Comparison of ENCODE assay signal across 24 mouse cellular contexts in the genomic region with DNA sequence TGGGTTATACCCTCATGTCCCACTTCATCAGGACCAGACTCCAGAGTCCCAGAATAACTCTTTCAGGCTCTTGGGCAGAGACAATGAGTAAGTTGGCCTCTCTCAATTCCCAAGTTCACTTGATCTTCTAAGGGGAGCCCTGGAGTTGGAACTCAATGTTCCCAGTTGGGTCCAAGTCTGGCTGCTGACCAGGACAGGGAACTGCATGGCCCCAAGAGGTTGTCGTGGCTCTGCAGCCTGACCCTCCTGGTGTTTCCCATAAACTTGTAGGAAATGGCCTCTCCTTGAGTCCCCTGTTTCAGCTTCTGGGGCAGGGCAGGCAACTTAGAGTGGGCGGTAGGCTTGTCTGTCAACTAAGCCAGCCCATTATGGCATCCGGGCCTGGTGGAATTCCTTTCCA.
A peak's percentile ranks its signal among the peaks of the same experiment; 100 is the strongest.
DNase-seq lines count a peak whose midpoint lies in the region; ATAC-seq and TF ChIP-seq lines count a peak whose summit lies in the region.
"Had no signal": no experiment of that assay in that cellular context is flagged by ENCODE, and none has a peak within 500 bp of the region (broad histone marks: within the 10 kb centered on the region; RNA-seq: fewer than 3 reads in every experiment).

No protein-coding gene starts in this region.

- H3K9me3 ChIP-seq in neural tube, embryonic 13.5 days, result no peaks in the 10 kb centered on the region
- no peaks in the 10 kb centered on the region for H3K9me3 ChIP-seq in neural tube, embryonic 15.5 days (replicated peaks)
- no peaks in the 10 kb centered on the region for H3K9me3 ChIP-seq in limb, embryonic 10.5 days (replicated peaks)
- no peaks in the 10 kb centered on the region for H3K9me3 ChIP-seq in forebrain, embryonic 12.5 days
- no peaks in the 10 kb centered on the region for H3K9me3 ChIP-seq in hindbrain, embryonic 12.5 days (replicated peaks)
- H3K9me3 ChIP-seq: embryonic facial prominence, embryonic 13.5 days; embryonic facial prominence, embryonic 15.5 days; forebrain, embryonic 10.5 days; forebrain, embryonic 13.5 days; forebrain, embryonic 15.5 days had no signal

- 85% methylated on average over 3 of the region's 3 CpGs for WGBS in neural tube, embryonic 13.5 days
- 96% methylated on average over 3 of the region's 3 CpGs for WGBS in neural tube, embryonic 15.5 days
- 89% methylated on average over 3 of the region's 3 CpGs for WGBS in limb, embryonic 10.5 days
- 88% methylated on average over 3 of the region's 3 CpGs for WGBS in forebrain, embryonic 12.5 days
- 81% methylated on average over 3 of the region's 3 CpGs for WGBS in hindbrain, embryonic 12.5 days

- TF ChIP-seq CTCF in gastrocnemius, adult 2 months (IDR thresholded peaks at IDR 0.05), result no peak

- no peak overlapping the region for H3K4me2 ChIP-seq in neural tube, embryonic 13.5 days
- no peak overlapping the region for H3K4me2 ChIP-seq in neural tube, embryonic 15.5 days
- no peak overlapping the region for H3K4me2 ChIP-seq in forebrain, embryonic 12.5 days
- H3K4me2 ChIP-seq in hindbrain, embryonic 12.5 days (replicated peaks), result no peak overlapping the region
- H3K4me2 ChIP-seq: embryonic facial prominence, embryonic 13.5 days; embryonic facial prominence, embryonic 15.5 days; forebrain, embryonic 13.5 days; forebrain, embryonic 15.5 days had no signal

- no peak overlapping the region for H3K4me3 ChIP-seq in gastrocnemius, adult 2 months
- H3K4me3 ChIP-seq in neural tube, embryonic 13.5 days, result no peak overlapping the region
- H3K4me3 ChIP-seq in neural tube, embryonic 15.5 days (replicated peaks), result no peak overlapping the region
- no peak overlapping the region for H3K4me3 ChIP-seq in limb, embryonic 10.5 days
- H3K4me3 ChIP-seq in forebrain, embryonic 12.5 days (replicated peaks), result no peak overlapping the region
- no peak overlapping the region for H3K4me3 ChIP-seq in hindbrain, embryonic 12.5 days
- H3K4me3 ChIP-seq: embryonic facial prominence, embryonic 13.5 days; embryonic facial prominence, embryonic 15.5 days; erythroblast, embryonic 14.5 days; forebrain, embryonic 10.5 days; forebrain, embryonic 13.5 days; forebrain, embryonic 15.5 days had no signal

- peaks cover 22% of the 10 kb centered on the region for H3K4me1 ChIP-seq in neural tube, embryonic 13.5 days (replicated peaks)
- H3K4me1 ChIP-seq in neural tube, embryonic 15.5 days, result peaks cover 15% of the 10 kb centered on the region
- H3K4me1 ChIP-seq in limb, embryonic 10.5 days, result peaks cover 48% of the 10 kb centered on the region
- no peaks in the 10 kb centered on the region for H3K4me1 ChIP-seq in forebrain, embryonic 12.5 days
- peaks cover 6% of the 10 kb centered on the region for H3K4me1 ChIP-seq in hindbrain, embryonic 12.5 days
- H3K4me1 ChIP-seq: forebrain, embryonic 13.5 days; forebrain, embryonic 15.5 days had no signal

- H3K9ac ChIP-seq in neural tube, embryonic 13.5 days, result no peak overlapping the region
- no peak overlapping the region for H3K9ac ChIP-seq in neural tube, embryonic 15.5 days (replicated peaks)
- H3K9ac ChIP-seq in forebrain, embryonic 12.5 days, result no peak overlapping the region
- H3K9ac ChIP-seq in hindbrain, embryonic 12.5 days, result no peak overlapping the region
- H3K9ac ChIP-seq: embryonic facial prominence, embryonic 13.5 days; embryonic facial prominence, embryonic 15.5 days; forebrain, embryonic 13.5 days; forebrain, embryonic 15.5 days had no signal

- H3K27me3 ChIP-seq in neural tube, embryonic 13.5 days, result peaks cover 26% of the 10 kb centered on the region
- peaks cover 6% of the 10 kb centered on the region; the same call in 1 of the 2 replicates for H3K27me3 ChIP-seq in neural tube, embryonic 15.5 days (replicated peaks)
- peaks cover 4% of the 10 kb centered on the region; the same call in 1 of the 2 replicates for H3K27me3 ChIP-seq in limb, embryonic 10.5 days (ENCODE audit: low read depth, poor library complexity, severe bottlenecking)
- peaks cover 5% of the 10 kb centered on the region; the same call in 1 of the 2 replicates for H3K27me3 ChIP-seq in forebrain, embryonic 12.5 days
- H3K27me3 ChIP-seq in hindbrain, embryonic 12.5 days, result peaks cover 5% of the 10 kb centered on the region; the same call in 1 of the 2 replicates
- H3K27me3 ChIP-seq: embryonic facial prominence, embryonic 13.5 days; embryonic facial prominence, embryonic 15.5 days; forebrain, embryonic 13.5 days; forebrain, embryonic 15.5 days had no signal

- intact Hi-C loops in gastrocnemius, adult 2 months (cut with DNase I), result loop anchor here (5.0 kb wide), 1 partner anchor 35 kb away; no protein-coding TSS in a partner anchor

- no peak overlapping the region for H3K27ac ChIP-seq in gastrocnemius, adult 2 months
- H3K27ac ChIP-seq in neural tube, embryonic 13.5 days (replicated peaks), result 0 out of 2 replicates have a peak overlapping the region, but pooled peaks have one; percentile 6
- no peak overlapping the region for H3K27ac ChIP-seq in neural tube, embryonic 15.5 days (replicated peaks)
- H3K27ac ChIP-seq in limb, embryonic 10.5 days, result peak overlapping the region; percentile 46
- H3K27ac ChIP-seq in forebrain, embryonic 12.5 days, result no peak overlapping the region
- no peak overlapping the region for H3K27ac ChIP-seq in hindbrain, embryonic 12.5 days
- H3K27ac ChIP-seq: embryonic facial prominence, embryonic 13.5 days; embryonic facial prominence, embryonic 15.5 days; forebrain, embryonic 10.5 days; forebrain, embryonic 13.5 days; forebrain, embryonic 15.5 days had no signal

- ATAC-seq in neural tube, embryonic 13.5 days (ENCODE audit: low read depth), result no peak
- no peak for ATAC-seq in neural tube, embryonic 15.5 days (ENCODE audit: low FRiP score)
- ATAC-seq in forebrain, embryonic 12.5 days (ENCODE audit: low FRiP score), result no peak
- no peak for ATAC-seq in hindbrain, embryonic 12.5 days (ENCODE audit: low FRiP score)
- ATAC-seq: forebrain, embryonic 13.5 days; forebrain, embryonic 15.5 days had no signal

- no peaks in the 10 kb centered on the region for H3K36me3 ChIP-seq in neural tube, embryonic 13.5 days
- no peaks in the 10 kb centered on the region for H3K36me3 ChIP-seq in neural tube, embryonic 15.5 days
- no peaks in the 10 kb centered on the region for H3K36me3 ChIP-seq in limb, embryonic 10.5 days
- no peaks in the 10 kb centered on the region for H3K36me3 ChIP-seq in forebrain, embryonic 12.5 days (replicated peaks)
- H3K36me3 ChIP-seq in hindbrain, embryonic 12.5 days, result no peaks in the 10 kb centered on the region
- H3K36me3 ChIP-seq: embryonic facial prominence, embryonic 13.5 days; embryonic facial prominence, embryonic 15.5 days; forebrain, embryonic 10.5 days; forebrain, embryonic 15.5 days had no signal

- peak; percentile 32 for DNase-seq in gastrocnemius, adult 2 months
- no peak for DNase-seq in gastrocnemius, adult 8-10 months (ENCODE audit: low spot score in 2 of 2)
- no peak for DNase-seq in limb, embryonic 10.5 days (ENCODE audit: low spot score)
- DNase-seq in testis, postnatal 10 days (ENCODE audit: low spot score), result peak; percentile 53
- DNase-seq: adrenal gland, adult 2 months; adrenal gland, postnatal 10 days; adrenal gland, postnatal 25 days; cerebellum, adult 11 months; cerebellum, adult 18-20 months; cerebellum, adult 8-10 months; cerebellum, adult 9-11 months; cerebellum, postnatal 14 days; cerebellum, postnatal 36 days; embryo, embryonic 11 days had no signal

Comparison
In these comparisons a context has a peak if more than half of its experiments do, and no peak if none do; other contexts are left out.
1. DNase-seq: peak in gastrocnemius, adult 2 months (single experiment) and testis, postnatal 10 days (single experiment); none in gastrocnemius, adult 8-10 months (0 of 2) and limb, embryonic 10.5 days (single experiment).
2. H3K27ac ChIP-seq: peak in neural tube, embryonic 13.5 days (single experiment) and limb, embryonic 10.5 days (single experiment); none in gastrocnemius, adult 2 months (single experiment), neural tube, embryonic 15.5 days (single experiment), forebrain, embryonic 12.5 days (single experiment) and hindbrain, embryonic 12.5 days (single experiment).